Mouse (Mus musculus) testis, adult 2 months (tissue): ENCODE measurements at regions not wholly inside any gene's neighbourhood (a gene's known extent, or its start where the extent isn't known, plus 50 kb on each side); places are given as distances from the start of the nearest gene placed in this dataset.

Experiments
- H3K27ac ChIP-seq: fragments of 200-500 bp; 2 replicates; pipeline ENCODE4 v1.5.1; 2012; ENCODE audit warnings: low read depth, low read length; ENCODE audit not compliant: control insufficient read depth, insufficient read depth
- H3K27me3 ChIP-seq: fragments of 200-500 bp; 2 replicates; pipeline ENCODE4 v1.6.1; 2012; ENCODE audit warnings: mild to moderate bottlenecking, low read length, moderate library complexity; ENCODE audit not compliant: control insufficient read depth, insufficient read depth
- H3K36me3 ChIP-seq: fragments of 200-500 bp; 2 replicates; pipeline ENCODE4 v1.6.1; 2012; ENCODE audit warnings: mild to moderate bottlenecking, low read length; ENCODE audit not compliant: control insufficient read depth, insufficient read depth
- H3K4me1 ChIP-seq: fragments of 200-500 bp; 2 replicates; pipeline ENCODE4 v1.6.1; 2012; ENCODE audit warnings: low read length; ENCODE audit not compliant: control insufficient read depth, insufficient read depth
- H3K4me3 ChIP-seq: fragments of 200-500 bp; 2 replicates; pipeline ENCODE4 v1.5.1; 2012; ENCODE audit warnings: low read depth, mild to moderate bottlenecking, low read length, moderate library complexity, mixed read lengths; ENCODE audit not compliant: control insufficient read depth
- CTCF ChIP-seq: fragments of 200-500 bp; IDR thresholded peaks from 2 replicates; pipeline ENCODE4 v1.5.1; 2012; ENCODE audit warnings: low read depth, mild to moderate bottlenecking, inconsistent platforms, low read length, moderate library complexity; ENCODE audit not compliant: control insufficient read depth, insufficient read depth, insufficient replicate concordance
- POLR2A ChIP-seq: fragments of 200-500 bp; IDR thresholded peaks from 2 replicates; pipeline ENCODE4 v1.6.1; 2012; ENCODE audit warnings: low read depth, mild to moderate bottlenecking, inconsistent platforms, low read length, moderate library complexity; ENCODE audit not compliant: control insufficient read depth

DNA sequence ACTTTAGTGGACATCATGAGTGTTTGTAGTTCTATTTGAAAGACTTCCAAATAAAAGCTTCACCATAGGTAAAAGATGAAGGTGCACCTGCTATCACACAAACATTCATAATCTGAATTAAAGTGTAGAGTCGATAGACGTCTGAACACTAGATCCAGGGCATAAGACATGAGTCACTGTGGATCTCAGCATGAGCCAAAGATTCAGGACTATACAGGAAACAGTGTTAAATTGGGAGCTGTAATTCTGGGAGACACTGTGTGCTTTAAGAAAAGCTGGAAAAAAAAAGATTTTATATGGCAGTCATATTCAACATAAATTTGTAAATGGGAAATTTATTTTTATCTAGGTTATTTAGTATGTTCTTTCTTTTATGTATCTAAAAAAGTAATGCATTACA lies 160.5 kb downstream of the Pdha2 start:
- TF ChIP-seq CTCF (no peak), POLR2A (no peak)
- H3K27me3 ChIP-seq = no peaks in the 10 kb centered on the region
- no peaks in the 10 kb centered on the region for H3K36me3 ChIP-seq
- no peak overlapping the region for H3K27ac ChIP-seq
- H3K4me3 ChIP-seq = no peak overlapping the region
- H3K4me1 ChIP-seq = no peaks in the 10 kb centered on the region

DNA sequence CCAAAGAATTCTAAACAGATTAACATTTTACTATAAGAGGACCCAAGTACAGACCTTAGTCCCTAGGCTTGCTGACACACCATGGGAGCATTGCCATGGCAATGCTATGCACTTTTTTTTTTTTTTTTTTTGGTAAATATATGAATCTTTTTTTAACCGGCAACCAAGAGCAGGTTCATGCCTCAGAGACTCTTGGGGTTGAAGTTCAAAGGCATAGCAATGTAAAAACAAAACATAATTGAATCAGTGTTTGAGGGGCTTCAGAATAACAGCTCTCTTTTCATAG lies 197.9 kb downstream of the Pdha2 start:
- TF ChIP-seq POLR2A (no peak), CTCF (no peak)
- no peak overlapping the region for H3K4me3 ChIP-seq
- H3K36me3 ChIP-seq = no peaks in the 10 kb centered on the region
- no peaks in the 10 kb centered on the region for H3K4me1 ChIP-seq
- no peaks in the 10 kb centered on the region for H3K27me3 ChIP-seq
- H3K27ac ChIP-seq = no peak overlapping the region

DNA sequence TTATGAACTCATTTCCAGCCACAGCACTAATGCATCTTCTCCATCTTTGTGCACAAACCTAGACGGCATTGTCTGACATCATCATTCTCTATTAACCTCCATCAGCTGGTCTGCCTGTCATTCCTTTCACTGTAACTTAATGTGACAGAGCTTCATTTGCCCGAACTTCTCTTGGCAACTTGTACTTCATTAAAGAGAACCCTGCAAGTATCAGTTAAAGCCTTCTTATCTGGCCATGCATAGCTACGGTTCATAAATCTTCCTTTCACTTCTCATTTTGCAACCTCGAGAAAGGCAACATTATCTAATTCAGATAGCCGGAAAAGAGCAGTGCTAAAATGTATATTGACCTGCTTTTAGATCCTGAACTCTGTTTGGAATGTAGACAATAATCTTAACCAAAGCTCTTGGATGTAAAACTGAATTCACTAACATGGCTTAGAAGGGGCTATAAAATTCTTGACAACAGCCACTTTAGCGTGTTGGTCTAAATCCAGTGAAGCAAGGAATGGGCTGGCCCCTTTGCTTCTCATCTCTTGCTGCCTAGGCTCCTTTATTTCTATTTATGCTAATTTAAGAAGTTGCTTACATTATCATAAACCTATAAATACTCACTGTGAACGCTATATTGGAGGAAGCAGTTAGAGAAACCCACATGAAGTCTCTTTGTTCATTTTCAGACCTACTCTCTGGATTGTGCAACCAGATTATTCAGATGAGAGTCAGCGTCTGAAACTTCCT lies 198.5 kb downstream of the Pdha2 start:
- TF ChIP-seq CTCF (no peak), POLR2A (no peak)
- H3K27me3 ChIP-seq = no peaks in the 10 kb centered on the region
- H3K36me3 ChIP-seq = no peaks in the 10 kb centered on the region
- no peak overlapping the region for H3K4me3 ChIP-seq
- no peak overlapping the region for H3K27ac ChIP-seq
- H3K4me1 ChIP-seq = no peaks in the 10 kb centered on the region

DNA sequence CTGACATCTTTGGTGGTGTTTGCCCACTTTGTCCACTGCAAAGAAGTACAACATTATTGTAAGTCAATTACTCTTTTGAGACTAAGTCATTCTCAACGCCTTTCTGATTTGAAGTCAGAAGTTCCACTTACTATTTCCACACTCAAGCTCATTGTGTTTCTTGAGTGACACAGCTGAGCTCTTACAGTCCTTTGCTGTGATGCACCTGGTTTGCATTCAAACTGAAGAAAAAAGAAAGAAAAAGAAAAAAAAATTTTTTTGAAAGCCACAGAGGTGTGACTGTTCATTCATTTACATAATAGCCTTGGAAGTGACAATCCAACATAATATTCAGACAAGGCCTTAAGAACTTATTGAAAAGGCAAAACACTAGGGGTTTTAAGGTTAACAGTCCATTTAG lies 199.2 kb downstream of the Pdha2 start:
- Histone ChIP-seq H3K4me1 (no peaks in the 10 kb centered on the region), H3K36me3 (no peaks in the 10 kb centered on the region), H3K27ac (no peak overlapping the region), H3K27me3 (no peaks in the 10 kb centered on the region), H3K4me3 (no peak overlapping the region)
- TF ChIP-seq POLR2A (no peak), CTCF (no peak)

DNA sequence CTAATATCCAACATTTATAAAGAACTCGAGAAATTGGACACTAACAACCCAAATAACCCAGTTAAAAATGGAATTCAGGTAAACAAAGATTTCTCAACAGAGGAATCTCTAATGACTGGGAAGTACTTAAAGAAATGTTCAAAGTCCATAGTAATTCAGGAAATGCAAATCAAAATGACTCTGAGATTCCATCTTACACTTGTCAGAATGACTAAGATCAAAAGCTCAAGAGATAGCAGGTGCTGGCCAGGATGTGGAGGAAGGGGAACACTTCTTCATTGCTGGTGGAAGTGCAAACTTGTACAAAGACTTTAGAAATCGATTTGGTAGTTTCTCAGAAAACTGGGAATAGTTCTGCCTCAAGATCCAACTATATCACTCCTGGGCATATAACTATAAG lies 203.4 kb downstream of the Pdha2 start:
- Histone ChIP-seq H3K36me3 (no peaks in the 10 kb centered on the region), H3K27me3 (no peaks in the 10 kb centered on the region), H3K4me3 (no peak overlapping the region), H3K27ac (no peak overlapping the region), H3K4me1 (no peaks in the 10 kb centered on the region)
- TF ChIP-seq POLR2A = no peak
- no peak for TF ChIP-seq CTCF

DNA sequence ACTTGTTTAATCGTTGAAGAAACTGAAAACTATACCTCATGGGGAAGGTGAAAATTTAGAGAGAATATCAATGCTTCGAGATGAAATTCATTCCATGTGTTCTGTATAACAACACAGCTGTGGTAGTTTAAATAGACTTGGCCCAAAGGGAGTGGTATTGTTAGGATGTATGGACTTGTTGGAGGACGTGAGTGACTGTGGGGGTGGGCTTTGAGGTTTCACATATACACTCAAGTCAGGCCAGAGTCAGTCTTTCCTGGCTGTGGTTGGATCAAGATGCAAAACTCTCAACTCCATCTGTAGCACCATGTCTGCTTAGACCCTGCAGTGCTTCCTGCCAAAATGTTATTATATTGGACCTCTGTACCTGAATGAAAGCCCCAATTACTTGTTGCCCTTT lies 206.3 kb downstream of the Pdha2 start:
- no peaks in the 10 kb centered on the region for H3K27me3 ChIP-seq
- no peaks in the 10 kb centered on the region for H3K36me3 ChIP-seq
- no peak for TF ChIP-seq CTCF
- no peak overlapping the region for H3K27ac ChIP-seq
- H3K4me1 ChIP-seq = no peaks in the 10 kb centered on the region
- H3K4me3 ChIP-seq = no peak overlapping the region

DNA sequence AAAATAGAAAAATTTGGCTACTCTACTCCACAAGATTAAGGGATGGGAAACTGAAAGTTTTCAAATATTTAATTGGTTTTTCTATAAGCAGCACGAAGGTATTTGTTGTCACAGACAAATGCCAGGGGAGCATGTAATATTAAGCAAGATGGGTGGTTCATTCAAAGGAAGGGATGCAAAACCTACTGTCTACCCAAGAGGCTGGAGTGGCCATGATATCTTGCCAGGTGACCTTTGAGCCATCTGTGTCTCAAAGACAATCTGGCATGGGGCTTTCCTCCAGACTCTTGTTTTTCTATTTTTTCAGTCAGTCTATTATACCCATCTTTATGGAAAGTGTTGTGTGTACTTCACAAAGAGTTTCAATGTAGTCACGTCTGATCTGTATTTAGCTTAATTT lies 208.6 kb downstream of the Pdha2 start:
- Histone ChIP-seq H3K4me1 (no peaks in the 10 kb centered on the region), H3K27ac (no peak overlapping the region), H3K36me3 (no peaks in the 10 kb centered on the region), H3K4me3 (no peak overlapping the region), H3K27me3 (no peaks in the 10 kb centered on the region)
- TF ChIP-seq POLR2A = no peak

DNA sequence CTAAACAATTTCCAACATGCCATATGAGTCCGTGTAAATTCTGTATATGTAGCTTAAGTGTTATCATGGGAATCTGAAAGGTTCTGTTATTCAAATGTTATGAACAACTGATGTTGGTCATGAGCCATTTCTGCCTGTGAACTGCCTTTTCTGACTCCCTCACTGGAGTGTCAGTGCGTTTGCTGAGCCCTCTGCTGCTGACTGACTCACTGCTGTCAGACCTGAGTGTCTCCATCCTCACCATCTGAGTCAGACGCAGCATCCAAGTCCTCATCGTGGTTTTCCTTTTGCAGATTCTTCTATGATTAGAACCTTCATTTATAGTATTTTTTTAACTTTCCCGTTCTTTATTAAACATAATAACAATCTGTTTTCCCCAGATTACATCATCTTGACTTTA lies 223.9 kb downstream of the Pdha2 start:
- H3K27ac ChIP-seq = no peak overlapping the region
- no peaks in the 10 kb centered on the region for H3K4me1 ChIP-seq
- TF ChIP-seq POLR2A = no peak
- no peak for TF ChIP-seq CTCF
- no peaks in the 10 kb centered on the region for H3K27me3 ChIP-seq
- no peak overlapping the region for H3K4me3 ChIP-seq
- H3K36me3 ChIP-seq = no peaks in the 10 kb centered on the region
